ENCODE assay signal across 19 mouse cellular contexts in the genomic region with DNA sequence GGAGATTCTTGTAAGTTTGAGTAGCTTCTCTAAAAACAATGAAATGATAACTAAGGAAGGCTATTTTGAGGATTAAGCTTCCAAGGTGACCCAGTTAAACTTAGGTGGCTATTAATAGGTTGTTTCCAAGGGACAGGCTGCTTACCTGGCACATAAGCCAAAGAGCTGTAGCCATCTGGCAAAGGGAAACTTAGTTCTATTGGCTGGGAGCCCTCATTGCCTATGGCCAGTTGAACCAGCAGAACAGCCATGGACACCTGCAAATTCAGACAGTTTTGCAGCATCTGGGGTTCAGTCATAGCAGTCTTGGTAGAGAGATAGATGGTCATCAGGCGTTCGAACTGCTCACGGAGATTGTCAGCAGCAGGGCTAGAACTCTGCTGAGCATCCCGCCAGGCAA. TPM values are rescaled to one million over a fixed set of nuclear protein-coding genes. Genes with fewer than 3 reads are reported as not detected.
A peak's percentile ranks its signal among the peaks of the same experiment; 100 is the strongest.
DNase-seq lines count a peak whose midpoint lies in the region; ATAC-seq lines count a peak whose summit lies in the region.
"Had no signal": no experiment of that assay in that cellular context is flagged by ENCODE, and none has a peak within 500 bp of the region (broad histone marks: within the 10 kb centered on the region; RNA-seq: fewer than 3 reads in every experiment).

No protein-coding gene starts in this region.

- H3K9ac ChIP-seq in heart, embryonic 13.5 days, result no peak overlapping the region
- H3K9ac ChIP-seq: forebrain, embryonic 13.5 days; hindbrain, embryonic 15.5 days had no signal

- no peak overlapping the region for H3K4me2 ChIP-seq in heart, embryonic 13.5 days
- H3K4me2 ChIP-seq: forebrain, embryonic 13.5 days; hindbrain, embryonic 15.5 days; liver, embryonic 11.5 days had no signal

- H3K4me1 ChIP-seq in brown adipose tissue, adult 24 weeks (ENCODE audit: control insufficient read depth, insufficient read depth, insufficient read length, low read length), result 0 out of 2 replicates have a peak, but pooled peaks cover 3% of the 10 kb centered on the region
- peaks cover 7% of the 10 kb centered on the region for H3K4me1 ChIP-seq in heart, embryonic 13.5 days
- no peaks in the 10 kb centered on the region for H3K4me1 ChIP-seq in embryonic facial prominence, embryonic 10.5 days
- H3K4me1 ChIP-seq: forebrain, embryonic 13.5 days; hindbrain, embryonic 15.5 days; megakaryocyte, embryonic 14.5 days had no signal

- H3K27ac ChIP-seq in brown adipose tissue, adult 24 weeks (replicated peaks; ENCODE audit: low read depth, low read length), result 0 out of 2 replicates have a peak overlapping the region, but pooled peaks have one; percentile 53
- 0 out of 2 replicates have a peak overlapping the region, but pooled peaks have one; percentile 12 for H3K27ac ChIP-seq in heart, embryonic 13.5 days (replicated peaks)
- H3K27ac ChIP-seq in embryonic facial prominence, embryonic 10.5 days (replicated peaks), result no peak overlapping the region
- H3K27ac ChIP-seq: forebrain, embryonic 13.5 days; hindbrain, embryonic 15.5 days had no signal

- H3K4me3 ChIP-seq in brown adipose tissue, adult 24 weeks (ENCODE audit: insufficient read depth, low read depth, low read length), result no peak overlapping the region
- no peak overlapping the region for H3K4me3 ChIP-seq in heart, embryonic 13.5 days
- H3K4me3 ChIP-seq in embryonic facial prominence, embryonic 10.5 days, result no peak overlapping the region
- H3K4me3 ChIP-seq: forebrain, embryonic 13.5 days; hindbrain, embryonic 15.5 days; megakaryocyte, embryonic 14.5 days had no signal

- peaks cover 98% of the 10 kb centered on the region for H3K36me3 ChIP-seq in heart, embryonic 13.5 days
- peaks cover 92% of the 10 kb centered on the region for H3K36me3 ChIP-seq in embryonic facial prominence, embryonic 10.5 days (replicated peaks)

- 83% methylated on average over 4 of the region's 4 CpGs for WGBS in heart, embryonic 13.5 days
- WGBS in embryonic facial prominence, embryonic 10.5 days, result 96% methylated on average over 4 of the region's 4 CpGs

- H3K9me3 ChIP-seq in heart, embryonic 13.5 days, result no peaks in the 10 kb centered on the region
- no peaks in the 10 kb centered on the region for H3K9me3 ChIP-seq in embryonic facial prominence, embryonic 10.5 days
- H3K9me3 ChIP-seq: forebrain, embryonic 13.5 days; hindbrain, embryonic 15.5 days; megakaryocyte, embryonic 14.5 days had no signal

- no peaks in the 10 kb centered on the region for H3K27me3 ChIP-seq in heart, embryonic 13.5 days (replicated peaks)
- no peaks in the 10 kb centered on the region for H3K27me3 ChIP-seq in embryonic facial prominence, embryonic 10.5 days (replicated peaks; ENCODE audit: low read depth, poor library complexity, severe bottlenecking)
- H3K27me3 ChIP-seq: forebrain, embryonic 13.5 days; hindbrain, embryonic 15.5 days; megakaryocyte, embryonic 14.5 days had no signal

- intact Hi-C loops in heart, postnatal 25 days (cut with DNase I), result no loop called here

- peak; percentile 94 for DNase-seq in heart, adult 11 months
- no peak for DNase-seq in heart, postnatal 25 days (ENCODE audit: low spot score)
- DNase-seq in cerebellum, adult 9-10 months, result peak; percentile 91
- no peak for DNase-seq in spleen, adult 12 weeks (ENCODE audit: low spot score)
- DNase-seq in embryonic facial prominence, embryonic 10.5 days (ENCODE audit: low spot score), result no peak
- DNase-seq in spleen, adult 18-20 months, result no peak
- DNase-seq: adrenal gland, adult 2 months; kidney, adult 8-10 months had no signal

- ATAC-seq in heart, embryonic 13.5 days (ENCODE audit: extremely low read depth, insufficient number of reproducible peaks, low FRiP score, low TSS enrichment), result no peak
- ATAC-seq: forebrain, embryonic 13.5 days had no signal

RNA-seq across cellular contexts. Expression of gene Atp5l, which starts 21.9 kb away (rescaled TPM):
- 1,000 to 10,000 TPM; 1,628 to 1,660 TPM for total RNA-seq in heart, postnatal 25 days (2021)
- polyA plus RNA-seq in brown adipose tissue, adult 24 weeks (2012; ENCODE audit: insufficient read depth, insufficient read length, missing spikeins), result 2,562 and 2,957 TPM in 2 replicates
- 1,009 and 1,200 TPM in 2 replicates for polyA plus RNA-seq in heart, embryonic 13.5 days (2015; fragmentation: Nextera tagmentation; extraction: Ambion mirVana)
- polyA plus RNA-seq in embryonic facial prominence, embryonic 10.5 days (2016; fragmentation: Nextera tagmentation; extraction: Ambion mirVana), result 499 and 516 TPM in 2 replicates

RNA-seq across cellular contexts. Expression of gene Ube4a, which starts 23.0 kb away (rescaled TPM):
- 10 to 100 TPM; 37.4 to 38.3 TPM for total RNA-seq in heart, postnatal 25 days (2021)
- polyA plus RNA-seq in brown adipose tissue, adult 24 weeks (2012; ENCODE audit: insufficient read depth, insufficient read length, missing spikeins), result 36.6 and 40.7 TPM in 2 replicates
- 15.9 and 17.4 TPM in 2 replicates for polyA plus RNA-seq in heart, embryonic 13.5 days (2015; fragmentation: Nextera tagmentation; extraction: Ambion mirVana)
- polyA plus RNA-seq in embryonic facial prominence, embryonic 10.5 days (2016; fragmentation: Nextera tagmentation; extraction: Ambion mirVana), result 23.2 and 23.7 TPM in 2 replicates

RNA-seq across cellular contexts. Expression of gene Cd3g, which starts 37.8 kb away (rescaled TPM):
- not detected for total RNA-seq in heart, postnatal 25 days (2021)
- polyA plus RNA-seq in brown adipose tissue, adult 24 weeks (2012; ENCODE audit: insufficient read depth, insufficient read length, missing spikeins), result 1.5 TPM in 1 of 2 replicates, not detected in the other
- 1.9 TPM in 1 of 2 replicates, not detected in the other for polyA plus RNA-seq in heart, embryonic 13.5 days (2015; fragmentation: Nextera tagmentation; extraction: Ambion mirVana)
- polyA plus RNA-seq in embryonic facial prominence, embryonic 10.5 days (2016; fragmentation: Nextera tagmentation; extraction: Ambion mirVana), result not detected in 2 replicates
- total RNA-seq: left cerebral cortex, postnatal 10 days had no signal
- polyA plus RNA-seq: adrenal gland, adult 2 months; C2C12; forebrain, embryonic 13.5 days; hindbrain, embryonic 15.5 days; neural tube, embryonic 14.5 days had no signal

RNA-seq across cellular contexts. Expression of gene Cd3d, which starts 39.2 kb away (rescaled TPM):
- total RNA-seq in heart, postnatal 25 days (2021), result under 1 TPM; 0.16 to 0.34 TPM
- not detected in 2 replicates for polyA plus RNA-seq in brown adipose tissue, adult 24 weeks (2012; ENCODE audit: insufficient read depth, insufficient read length, missing spikeins)
- polyA plus RNA-seq in heart, embryonic 13.5 days (2015; fragmentation: Nextera tagmentation; extraction: Ambion mirVana), result 0.45 TPM in 1 of 2 replicates, not detected in the other
- not detected in 2 replicates for polyA plus RNA-seq in embryonic facial prominence, embryonic 10.5 days (2016; fragmentation: Nextera tagmentation; extraction: Ambion mirVana)
- total RNA-seq: ES-E14; left cerebral cortex, postnatal 10 days had no signal
- polyA plus RNA-seq: C2C12; embryonic facial prominence, embryonic 14.5 days; forebrain, embryonic 13.5 days; hindbrain, embryonic 15.5 days; liver, embryonic 11.5 days; neural tube, embryonic 14.5 days had no signal

Comparison
In these comparisons a context has a peak if more than half of its experiments do, and no peak if none do; other contexts are left out.
1. DNase-seq: peak in heart, adult 11 months (single experiment) and cerebellum, adult 9-10 months (single experiment); none in heart, postnatal 25 days (single experiment), spleen, adult 12 weeks (single experiment), embryonic facial prominence, embryonic 10.5 days (single experiment) and spleen, adult 18-20 months (0 of 2).